Mouse (Mus musculus) kidney, postnatal 14 days (tissue): Measurements from ENCODE around the gene Suz12.
A peak's percentile ranks its signal among the peaks of the same experiment; 100 is the strongest.
"Not testable (repeated sequence)": the region's sequence is repeated elsewhere in the genome, so short reads cannot be mapped to it uniquely, and the experiment has no call there.

Experiments used
- DNase-seq: peaks from one replicate; pipeline ENCODE4 v3.0.0; 2022; ENCODE audit warnings: mixed read lengths

Gene Suz12

GRCm38 (mm10) chr11:79992035-79992591, 793 bp upstream of the Suz12 start:
- no peak for DNase-seq

- DNase-seq = no peak
Measured at GRCm38 (mm10) chr11:79993356-79994270, 707 bp downstream of the Suz12 start.

- no peak for DNase-seq
Measured at GRCm38 (mm10) chr11:79994271-79994988, 1.5 kb downstream of the Suz12 start.

- not testable (repeated sequence) for DNase-seq
Measured at GRCm38 (mm10) chr11:80016533-80016932, 23.6 kb downstream of the Suz12 start.

- DNase-seq = no peak
Measured at GRCm38 (mm10) chr11:80019792-80020191, 26.9 kb downstream of the Suz12 start.

- no peak for DNase-seq
Measured at GRCm38 (mm10) chr11:80021306-80021705, 28.4 kb downstream of the Suz12 start.

GRCm38 (mm10) chr11:80037495-80037894, 44.6 kb downstream of the Suz12 start:
- DNase-seq = no peak

GRCm38 (mm10) chr11:80042615-80043418, 49.9 kb downstream of the Suz12 start:
- peak; percentile 59 for DNase-seq

- DNase-seq = no peak
Measured at GRCm38 (mm10) chr11:80043419-80043817, 50.5 kb downstream of the Suz12 start.

GRCm38 (mm10) chr11:80046856-80047255, 54.0 kb downstream of the Suz12 start:
- DNase-seq = peak; percentile 39

GRCm38 (mm10) chr11:80050088-80050487, 57.2 kb downstream of the Suz12 start:
- no peak for DNase-seq

- no peak for DNase-seq
Measured at GRCm38 (mm10) chr11:80052456-80052855, 59.5 kb downstream of the Suz12 start.

GRCm38 (mm10) chr11:80053171-80053570, 60.3 kb downstream of the Suz12 start:
- no peak for DNase-seq

- no peak for DNase-seq
Measured at GRCm38 (mm10) chr11:80054659-80055058, 61.8 kb downstream of the Suz12 start.

GRCm38 (mm10) chr11:80056141-80056540, 63.2 kb downstream of the Suz12 start:
- DNase-seq = peak; percentile 61

GRCm38 (mm10) chr11:80062159-80062558, 69.3 kb downstream of the Suz12 start:
- peak; percentile 55 for DNase-seq

GRCm38 (mm10) chr11:80066373-80066772, 73.5 kb downstream of the Suz12 start:
- DNase-seq = not testable (repeated sequence)

- DNase-seq = no peak
Measured at GRCm38 (mm10) chr11:80067558-80067957, 74.7 kb downstream of the Suz12 start.

- DNase-seq = no peak
Measured at GRCm38 (mm10) chr11:80069815-80070214, 76.9 kb downstream of the Suz12 start.

GRCm38 (mm10) chr11:80071039-80071438, 78.1 kb downstream of the Suz12 start:
- no peak for DNase-seq

- no peak for DNase-seq
Measured at GRCm38 (mm10) chr11:80072365-80072764, 79.5 kb downstream of the Suz12 start.

- no peak for DNase-seq
Measured at GRCm38 (mm10) chr11:80075608-80076277, 82.8 kb downstream of the Suz12 start.
